Mouse (Mus musculus) myocyte (in vitro differentiated cells): ENCODE data around the gene Ccnd3. TPM values are rescaled to one million over a fixed set of nuclear protein-coding genes. Genes with fewer than 3 reads are reported as not detected.

ENCODE experiments used
- H3K27me3 ChIP-seq: one replicate; pipeline ENCODE4 v1.6.1; 2011; ENCODE audit not compliant: control insufficient read depth, insufficient read depth, insufficient read length
- H3K36me3 ChIP-seq: one replicate; pipeline ENCODE4 v1.6.1; 2011; ENCODE audit not compliant: control insufficient read depth, insufficient read depth
- H3K4me2 ChIP-seq: one replicate; pipeline ENCODE4 v1.6.1; 2011; ENCODE audit warnings: low read depth, control low read depth
- H3K4me3 ChIP-seq: one replicate; pipeline ENCODE4 v1.5.1; 2011; ENCODE audit warnings: mild to moderate bottlenecking, control low read depth, moderate library complexity
- H3K79me2 ChIP-seq: one replicate; pipeline ENCODE4 v1.6.1; 2011; ENCODE audit not compliant: control insufficient read depth, insufficient read depth
- H3ac ChIP-seq: one replicate; pipeline ENCODE4 v1.6.1; 2011; ENCODE audit not compliant: control insufficient read depth, insufficient read length
- CEBPB ChIP-seq: IDR thresholded peaks from 2 replicates; pipeline ENCODE4 v1.6.1; 2011; ENCODE audit warnings: mild to moderate bottlenecking, moderate library complexity; ENCODE audit not compliant: poor library complexity, insufficient read depth, severe bottlenecking
- E2F4 ChIP-seq: IDR thresholded peaks from one replicate; pipeline ENCODE4 v1.6.1; 2011; ENCODE audit warnings: mild to moderate bottlenecking, control low read depth, moderate library complexity; ENCODE audit not compliant: insufficient read depth
- MAX ChIP-seq: IDR thresholded peaks from one replicate; pipeline ENCODE4 v1.6.1; 2011; ENCODE audit warnings: low read depth, mild to moderate bottlenecking, control low read depth
- MYOD1 ChIP-seq, 3 experiments: IDR thresholded peaks; one replicate each; pipeline ENCODE4 v1.6.1; 2011; ENCODE audit warnings: control low read depth in 2 of 3, low read depth in 2 of 3, mild to moderate bottlenecking in 2 of 3, moderate library complexity in 1 of 3; ENCODE audit not compliant: insufficient read length in 2 of 3, control insufficient read depth in 1 of 3
- MYOG ChIP-seq, 3 experiments: IDR thresholded peaks; one replicate each; pipeline ENCODE4 v1.6.1; 2011; ENCODE audit warnings: control low read depth in 2 of 3, low read depth in 2 of 3, mild to moderate bottlenecking in 2 of 3; ENCODE audit not compliant: insufficient read length in 2 of 3, control insufficient read depth in 1 of 3, insufficient read depth in 1 of 3
- POLR2A ChIP-seq: IDR thresholded peaks from one replicate; pipeline ENCODE4 v1.6.1; 2011; ENCODE audit warnings: low read depth, mild to moderate bottlenecking, control low read depth, moderate library complexity; ENCODE audit not compliant: insufficient read length
- POLR2AphosphoS2 ChIP-seq: IDR thresholded peaks from one replicate; pipeline ENCODE4 v1.6.1; 2011; ENCODE audit warnings: low read depth, control low read depth; ENCODE audit not compliant: insufficient read length
- REST ChIP-seq: IDR thresholded peaks from one replicate; pipeline ENCODE4 v1.6.1; 2011; ENCODE audit warnings: mild to moderate bottlenecking, control low read depth, moderate library complexity; ENCODE audit not compliant: insufficient read depth, insufficient read length
- SRF ChIP-seq: IDR thresholded peaks from one replicate; pipeline ENCODE4 v1.6.1; 2011; ENCODE audit warnings: low read depth; ENCODE audit not compliant: control insufficient read depth, insufficient read length
- TCF12 ChIP-seq: IDR thresholded peaks from one replicate; pipeline ENCODE4 v1.6.1; 2011; ENCODE audit warnings: mild to moderate bottlenecking, control low read depth; ENCODE audit not compliant: poor library complexity, insufficient read depth, severe bottlenecking
- TCF3 ChIP-seq: IDR thresholded peaks from one replicate; pipeline ENCODE4 v1.6.1; 2011; ENCODE audit warnings: low read depth, control low read depth; ENCODE audit not compliant: insufficient read length
- USF1 ChIP-seq: IDR thresholded peaks from one replicate; pipeline ENCODE4 v1.6.1; 2011; ENCODE audit warnings: low read depth, mild to moderate bottlenecking, control low read depth, moderate library complexity
- polyA plus RNA-seq: library from polyadenylated mRNA; unstranded; fragments of >200 nt; fragmentation: generic; extraction: Trizol; gene quantifications from one replicate; pipeline ENCODE4 v1.2.1, GENCODE M21; 2012; ENCODE audit warnings: missing spikeins

Ccnd3 gene
- polyA plus RNA-seq, 1 experiment = 858 TPM

GRCm38 (mm10) chr17:47545154-47545553 is 40.3 kb downstream of the Ccnd3 start:
- Histone ChIP-seq H3K79me2 (no peaks in the 10 kb centered on the region), H3K4me3 (no peak overlapping the region), H3ac (no peak overlapping the region), H3K36me3 (no peaks in the 10 kb centered on the region), H3K4me2 (no peak overlapping the region), H3K27me3 (no peaks in the 10 kb centered on the region)
- TF ChIP-seq MYOD1 (IDR thresholded peaks at IDR 0.05; ENCODE audit: control insufficient read depth in 1 of 3, insufficient read length in 2 of 3, low read depth in 2 of 3) = no peak
- no peak for TF ChIP-seq TCF3
- no peak for TF ChIP-seq REST
- no peak for TF ChIP-seq POLR2A
- no peak for TF ChIP-seq E2F4
- no peak for TF ChIP-seq SRF
- no peak for TF ChIP-seq USF1
- no peak for TF ChIP-seq MAX
- TF ChIP-seq CEBPB = no peak
- no peak for TF ChIP-seq POLR2AphosphoS2
- no peak for TF ChIP-seq TCF12
- no peak for TF ChIP-seq MYOG (IDR thresholded peaks at IDR 0.05; ENCODE audit: control insufficient read depth in 1 of 3, insufficient read depth in 1 of 3, insufficient read length in 2 of 3, low read depth in 2 of 3)

- no peak overlapping the region for H3K4me3 ChIP-seq
- H3K27me3 ChIP-seq = no peaks in the 10 kb centered on the region
- H3K36me3 ChIP-seq = no peaks in the 10 kb centered on the region
- TF ChIP-seq SRF (no peak), USF1 (no peak), TCF12 (no peak), E2F4 (no peak), MYOG (IDR thresholded peaks at IDR 0.05; ENCODE audit: control insufficient read depth in 1 of 3, insufficient read depth in 1 of 3, insufficient read length in 2 of 3, low read depth in 2 of 3) (no peak), REST (no peak), POLR2AphosphoS2 (no peak), TCF3 (no peak), MAX (no peak), MYOD1 (IDR thresholded peaks at IDR 0.05; ENCODE audit: control insufficient read depth in 1 of 3, insufficient read length in 2 of 3, low read depth in 2 of 3) (no peak), POLR2A (no peak), CEBPB (no peak)
- no peaks in the 10 kb centered on the region for H3K79me2 ChIP-seq
- H3K4me2 ChIP-seq = no peak overlapping the region
- no peak overlapping the region for H3ac ChIP-seq
Measured at GRCm38 (mm10) chr17:47545861-47546331, 41.0 kb downstream of the Ccnd3 start.

GRCm38 (mm10) chr17:47551049-47551448 is 46.2 kb downstream of the Ccnd3 start:
- Histone ChIP-seq H3ac (no peak overlapping the region), H3K79me2 (no peaks in the 10 kb centered on the region), H3K4me2 (peak overlapping the region; percentile 15), H3K4me3 (no peak overlapping the region), H3K36me3 (no peaks in the 10 kb centered on the region), H3K27me3 (no peaks in the 10 kb centered on the region)
- TF ChIP-seq SRF (no peak), USF1 (peak; percentile 6)

GRCm38 (mm10) chr17:47552994-47553393 is 48.1 kb downstream of the Ccnd3 start:
- no peak overlapping the region for H3K4me3 ChIP-seq
- H3K79me2 ChIP-seq = no peaks in the 10 kb centered on the region
- TF ChIP-seq POLR2AphosphoS2 = no peak
- no peak for TF ChIP-seq MYOD1 (IDR thresholded peaks at IDR 0.05; ENCODE audit: control insufficient read depth in 1 of 3, insufficient read length in 2 of 3, low read depth in 2 of 3)
- TF ChIP-seq TCF3 = no peak
- TF ChIP-seq MAX = no peak
- TF ChIP-seq TCF12 = no peak
- no peak for TF ChIP-seq MYOG (IDR thresholded peaks at IDR 0.05; ENCODE audit: control insufficient read depth in 1 of 3, insufficient read depth in 1 of 3, insufficient read length in 2 of 3, low read depth in 2 of 3)
- no peak for TF ChIP-seq E2F4
- no peak for TF ChIP-seq POLR2A
- TF ChIP-seq REST = no peak
- TF ChIP-seq USF1 = no peak
- no peak for TF ChIP-seq SRF
- TF ChIP-seq CEBPB = no peak
- no peak overlapping the region for H3ac ChIP-seq
- H3K27me3 ChIP-seq = no peaks in the 10 kb centered on the region
- H3K4me2 ChIP-seq = no peak overlapping the region
- H3K36me3 ChIP-seq = no peaks in the 10 kb centered on the region

GRCm38 (mm10) chr17:47554621-47555020 is 49.8 kb downstream of the Ccnd3 start:
- Histone ChIP-seq H3ac (no peak overlapping the region), H3K79me2 (no peaks in the 10 kb centered on the region), H3K4me2 (no peak overlapping the region), H3K27me3 (no peaks in the 10 kb centered on the region), H3K36me3 (no peaks in the 10 kb centered on the region), H3K4me3 (no peak overlapping the region)
- TF ChIP-seq E2F4 (no peak), TCF3 (no peak), MYOG (IDR thresholded peaks at IDR 0.05; ENCODE audit: control insufficient read depth in 1 of 3, insufficient read depth in 1 of 3, insufficient read length in 2 of 3, low read depth in 2 of 3) (no peak), REST (no peak), POLR2A (no peak), MYOD1 (IDR thresholded peaks at IDR 0.05; ENCODE audit: control insufficient read depth in 1 of 3, insufficient read length in 2 of 3, low read depth in 2 of 3) (no peak), USF1 (no peak)
